Mouse (Mus musculus) hindbrain, embryonic 15.5 days (tissue): ENCODE results near the gene Nfatc2. TPM values are rescaled to one million over a fixed set of nuclear protein-coding genes. Genes with fewer than 3 reads are reported as not detected.

ENCODE experiments used
- ATAC-seq: fragments of 200-750 bp; cut with Nextera tagmentation; 2 replicates; pipeline ENCODE4 v1.8.0; 2017; ENCODE audit warnings: low read depth, moderate number of reproducible peaks, moderate TSS enrichment; ENCODE audit not compliant: low FRiP score
- H3K27ac ChIP-seq: fragments of 300-500 bp; sonication (generic); replicated peaks from 2 replicates; pipeline ENCODE4 v1.5.1; 2015; ENCODE audit warnings: mild to moderate bottlenecking, inconsistent platforms
- H3K27me3 ChIP-seq: fragments of 300-500 bp; sonication (generic); 2 replicates; pipeline ENCODE4 v1.6.1; 2015; ENCODE audit warnings: control low read depth, inconsistent platforms
- H3K36me3 ChIP-seq: fragments of 300-500 bp; sonication (generic); 2 replicates; pipeline ENCODE4 v1.6.1; 2015; ENCODE audit warnings: control low read depth, inconsistent platforms
- H3K4me1 ChIP-seq: fragments of 300-500 bp; sonication (generic); replicated peaks from 2 replicates; pipeline ENCODE4 v1.6.1; 2015; ENCODE audit warnings: control low read depth, inconsistent platforms
- H3K4me2 ChIP-seq: fragments of 300-500 bp; sonication (generic); 2 replicates; pipeline ENCODE4 v1.6.1; 2015; ENCODE audit warnings: moderate library complexity, mild to moderate bottlenecking, inconsistent platforms
- H3K4me3 ChIP-seq: fragments of 300-500 bp; sonication (generic); 2 replicates; pipeline ENCODE4 v1.5.1; 2015; ENCODE audit warnings: mild to moderate bottlenecking, inconsistent platforms
- H3K9ac ChIP-seq: fragments of 300-500 bp; sonication (generic); 2 replicates; pipeline ENCODE4 v1.6.1; 2015; ENCODE audit warnings: inconsistent platforms
- H3K9me3 ChIP-seq: fragments of 300-500 bp; sonication (generic); 2 replicates; pipeline ENCODE4 v1.6.1; 2016; ENCODE audit warnings: control low read depth, inconsistent platforms
- WGBS: fragments of 180-500 bp; shearing (Covaris S2); methylation state at CpG from one replicate; pipeline ENCODE4 v1.1.7; 2015; 5-methylcytosine and 5-hydroxymethylcytosine counted together
- polyA plus RNA-seq: library from polyadenylated mRNA; unstranded; fragments of >200 nt; fragmentation: Nextera tagmentation; extraction: Ambion mirVana; gene quantifications from 2 replicates; pipeline ENCODE4 v1.2.1, GENCODE M21; 2015

Gene Nfatc2
- polyA plus RNA-seq, 1 experiment from 2014 or later = 3.8 TPM

DNA sequence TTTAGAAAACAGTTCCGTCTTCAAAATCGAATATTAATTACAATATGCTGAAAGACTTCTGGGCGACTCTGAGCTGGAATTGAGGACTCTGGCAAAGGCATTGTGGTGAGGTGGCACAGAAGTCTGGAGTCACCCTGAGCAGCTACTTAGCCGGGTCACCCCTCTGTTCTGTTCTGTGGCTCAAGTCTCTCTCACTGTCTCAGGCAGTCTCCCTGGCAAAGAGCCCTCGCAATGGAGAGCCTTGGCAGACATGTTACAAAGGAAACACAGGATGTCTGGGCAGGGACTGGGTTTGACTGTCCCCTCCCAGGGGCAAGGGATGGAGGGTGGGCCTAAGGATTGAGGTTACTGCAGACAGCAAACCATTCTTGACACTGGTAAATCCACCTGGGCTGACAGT, 135.8 kb downstream of the Nfatc2 start:
- no peak overlapping the region for H3K27ac ChIP-seq
- no peak overlapping the region for H3K4me3 ChIP-seq
- H3K4me2 ChIP-seq = no peak overlapping the region
- H3K9me3 ChIP-seq = no peaks in the 10 kb centered on the region
- H3K9ac ChIP-seq = no peak overlapping the region
- 73% methylated on average over 5 of the region's 5 CpGs for WGBS
- 0 out of 2 replicates have a peak, but pooled peaks cover 3% of the 10 kb centered on the region for H3K4me1 ChIP-seq
- no peak for ATAC-seq
- no peaks in the 10 kb centered on the region for H3K27me3 ChIP-seq
- H3K36me3 ChIP-seq = no peaks in the 10 kb centered on the region

GRCm38 (mm10) chr2:168461865-168462264, 139.6 kb downstream of the Nfatc2 start:
- Histone ChIP-seq H3K4me3 (no peak overlapping the region), H3K4me2 (no peak overlapping the region), H3K36me3 (no peaks in the 10 kb centered on the region), H3K27me3 (no peaks in the 10 kb centered on the region), H3K9me3 (no peaks in the 10 kb centered on the region), H3K9ac (no peak overlapping the region), H3K27ac (no peak overlapping the region), H3K4me1 (0 out of 2 replicates have a peak, but pooled peaks cover 3% of the 10 kb centered on the region)
- no peak for ATAC-seq
- WGBS = 80% methylated on average over 9 of the region's 9 CpGs

GRCm38 (mm10) chr2:168459627-168460026, 141.8 kb downstream of the Nfatc2 start:
- WGBS = 68% methylated on average over 5 of the region's 5 CpGs
- no peaks in the 10 kb centered on the region for H3K27me3 ChIP-seq
- H3K4me2 ChIP-seq = no peak overlapping the region
- 0 out of 2 replicates have a peak, but pooled peaks cover 3% of the 10 kb centered on the region for H3K4me1 ChIP-seq
- H3K36me3 ChIP-seq = no peaks in the 10 kb centered on the region
- no peaks in the 10 kb centered on the region for H3K9me3 ChIP-seq
- H3K27ac ChIP-seq = no peak overlapping the region
- no peak overlapping the region for H3K4me3 ChIP-seq
- no peak for ATAC-seq
- H3K9ac ChIP-seq = no peak overlapping the region

- Histone ChIP-seq H3K4me2 (no peak overlapping the region), H3K4me3 (no peak overlapping the region), H3K4me1 (0 out of 2 replicates have a peak, but pooled peaks cover 3% of the 10 kb centered on the region), H3K36me3 (no peaks in the 10 kb centered on the region), H3K9me3 (no peaks in the 10 kb centered on the region), H3K9ac (no peak overlapping the region), H3K27ac (no peak overlapping the region), H3K27me3 (no peaks in the 10 kb centered on the region)
- WGBS = 83% methylated on average over 9 of the region's 9 CpGs
- ATAC-seq = no peak
These were observed 142.9 kb downstream of the Nfatc2 start for GRCm38 (mm10) chr2:168458583-168458982.

- Histone ChIP-seq H3K27me3 (no peaks in the 10 kb centered on the region), H3K27ac (no peak overlapping the region), H3K4me1 (0 out of 2 replicates have a peak, but pooled peaks cover 3% of the 10 kb centered on the region), H3K9me3 (no peaks in the 10 kb centered on the region), H3K9ac (no peak overlapping the region), H3K36me3 (no peaks in the 10 kb centered on the region), H3K4me2 (no peak overlapping the region), H3K4me3 (no peak overlapping the region)
- WGBS = 63% methylated on average over 30 of the region's 30 CpGs
- no peak for ATAC-seq
These were observed 149.4 kb downstream of the Nfatc2 start for GRCm38 (mm10) chr2:168451714-168452708.

DNA sequence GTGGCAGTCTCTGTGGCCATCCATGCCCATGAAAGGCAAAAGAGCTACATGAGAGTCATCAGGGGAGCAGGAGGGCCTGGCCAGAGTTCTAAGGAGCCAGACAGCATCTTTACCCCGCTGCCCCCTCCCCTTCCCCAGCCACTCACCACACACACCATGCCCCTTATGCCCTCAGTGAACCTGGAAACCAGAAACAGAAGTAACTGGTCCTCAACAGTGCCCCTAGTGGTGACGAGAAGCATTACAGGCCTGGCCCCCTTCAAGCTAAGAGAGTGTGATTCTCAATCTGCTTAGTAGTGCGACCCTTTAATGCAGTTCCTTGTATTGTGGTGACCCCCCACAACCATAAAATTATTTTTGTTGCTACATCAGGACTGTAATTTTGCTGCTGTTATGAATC, 150.5 kb downstream of the Nfatc2 start:
- no peak overlapping the region for H3K9ac ChIP-seq
- WGBS = 14% methylated on average over 3 of the region's 3 CpGs
- 0 out of 2 replicates have a peak, but pooled peaks cover 3% of the 10 kb centered on the region for H3K4me1 ChIP-seq

GRCm38 (mm10) chr2:168448054-168448453, 153.4 kb downstream of the Nfatc2 start:
- H3K4me2 ChIP-seq = no peak overlapping the region
- no peaks in the 10 kb centered on the region for H3K36me3 ChIP-seq
- H3K9ac ChIP-seq = no peak overlapping the region
- no peak overlapping the region for H3K4me3 ChIP-seq
- ATAC-seq = no peak
- 0 out of 2 replicates have a peak, but pooled peaks cover 3% of the 10 kb centered on the region for H3K4me1 ChIP-seq
- H3K27me3 ChIP-seq = 0 out of 2 replicates have a peak, but pooled peaks cover 3% of the 10 kb centered on the region
- H3K27ac ChIP-seq = no peak overlapping the region
- 55% methylated on average over 5 of the region's 5 CpGs for WGBS
- H3K9me3 ChIP-seq = no peaks in the 10 kb centered on the region

More for the DNA sequence above, 150.5 kb downstream of the Nfatc2 start:
- H3K4me2 ChIP-seq = no peak overlapping the region
- H3K27me3 ChIP-seq = no peaks in the 10 kb centered on the region
- H3K4me3 ChIP-seq = no peak overlapping the region
- no peaks in the 10 kb centered on the region for H3K9me3 ChIP-seq
- no peak overlapping the region for H3K27ac ChIP-seq
- H3K36me3 ChIP-seq = no peaks in the 10 kb centered on the region
- no peak for ATAC-seq

GRCm38 (mm10) chr2:168447601-168448000, 153.9 kb downstream of the Nfatc2 start:
- Histone ChIP-seq H3K9ac (no peak overlapping the region), H3K27ac (no peak overlapping the region), H3K4me1 (0 out of 2 replicates have a peak, but pooled peaks cover 3% of the 10 kb centered on the region), H3K4me3 (no peak overlapping the region), H3K4me2 (no peak overlapping the region), H3K9me3 (no peaks in the 10 kb centered on the region), H3K27me3 (0 out of 2 replicates have a peak, but pooled peaks cover 3% of the 10 kb centered on the region), H3K36me3 (no peaks in the 10 kb centered on the region)
- no peak for ATAC-seq
- WGBS = 33% methylated on average over 4 of the region's 4 CpGs

DNA sequence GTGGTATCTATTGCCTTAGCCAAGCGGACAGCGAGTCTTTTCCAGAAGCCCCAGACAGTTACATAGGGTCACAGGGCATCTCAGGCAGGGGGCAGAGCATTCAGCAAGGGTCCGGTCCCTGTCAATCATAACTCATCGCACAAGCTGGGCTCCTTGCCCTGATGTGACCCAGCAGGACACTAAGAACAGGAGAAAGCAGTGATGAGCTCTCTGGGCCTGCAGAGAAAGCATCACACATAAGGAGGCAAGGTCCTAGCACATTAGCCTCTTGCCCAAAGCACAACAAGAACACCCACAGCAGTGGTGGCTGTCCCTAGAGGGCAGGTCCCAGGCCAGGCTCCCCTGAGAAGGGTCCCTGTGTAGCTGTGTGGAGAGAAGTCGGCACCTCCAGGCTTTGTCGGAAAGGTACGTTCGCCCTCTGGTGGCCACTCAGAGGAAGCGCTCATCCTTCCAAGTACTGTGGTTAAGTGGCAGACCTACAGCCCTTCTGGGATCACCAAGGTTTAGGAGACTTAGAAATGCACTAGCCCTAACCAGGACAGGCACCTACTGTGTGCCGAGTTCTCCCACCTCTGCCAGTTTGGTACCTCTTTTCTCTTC, 156.1 kb downstream of the Nfatc2 start:
- Histone ChIP-seq H3K4me3 (no peak overlapping the region), H3K9ac (no peak overlapping the region), H3K36me3 (no peaks in the 10 kb centered on the region), H3K9me3 (no peaks in the 10 kb centered on the region), H3K4me2 (no peak overlapping the region), H3K4me1 (0 out of 2 replicates have a peak, but pooled peaks cover 3% of the 10 kb centered on the region), H3K27ac (no peak overlapping the region), H3K27me3 (0 out of 2 replicates have a peak, but pooled peaks cover 3% of the 10 kb centered on the region)
- ATAC-seq = peak; percentile 82
- WGBS = 29% methylated on average over 10 of the region's 10 CpGs

- no peaks in the 10 kb centered on the region for H3K9me3 ChIP-seq
- H3K4me2 ChIP-seq = no peak overlapping the region
- H3K36me3 ChIP-seq = no peaks in the 10 kb centered on the region
- no peak overlapping the region for H3K9ac ChIP-seq
- 24% methylated on average over 8 of the region's 8 CpGs for WGBS
- H3K4me1 ChIP-seq = 0 out of 2 replicates have a peak, but pooled peaks cover 6% of the 10 kb centered on the region
- H3K4me3 ChIP-seq = no peak overlapping the region
- ATAC-seq = no peak
- H3K27me3 ChIP-seq = 0 out of 2 replicates have a peak, but pooled peaks cover 3% of the 10 kb centered on the region
- H3K27ac ChIP-seq = no peak overlapping the region
These were observed 157.3 kb downstream of the Nfatc2 start for GRCm38 (mm10) chr2:168444126-168444525.

DNA sequence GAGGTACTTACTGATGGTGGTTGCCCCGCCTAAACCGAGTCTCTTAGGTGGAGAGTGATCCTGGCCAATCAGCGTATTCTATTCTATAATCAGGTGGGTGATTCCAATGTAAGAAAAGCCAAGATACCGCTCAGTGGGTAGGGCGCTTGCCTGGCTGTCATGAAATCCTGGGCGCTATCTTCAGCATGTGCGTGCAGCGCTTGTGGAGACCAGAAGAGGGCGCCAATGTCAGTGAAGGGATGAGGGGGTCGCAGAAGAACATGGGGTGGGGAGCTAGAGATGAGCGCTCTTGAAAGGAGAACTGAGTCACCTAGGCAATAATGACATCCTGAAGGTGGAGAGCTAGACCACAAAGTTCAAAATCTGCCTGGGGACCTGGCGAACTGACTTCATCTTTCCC, 160.0 kb downstream of the Nfatc2 start:
- Histone ChIP-seq H3K4me3 (no peak overlapping the region), H3K4me1 (0 out of 2 replicates have a peak, but pooled peaks cover 6% of the 10 kb centered on the region), H3K9ac (no peak overlapping the region), H3K4me2 (no peak overlapping the region), H3K27me3 (0 out of 2 replicates have a peak, but pooled peaks cover 3% of the 10 kb centered on the region), H3K36me3 (no peaks in the 10 kb centered on the region), H3K27ac (no peak overlapping the region), H3K9me3 (no peaks in the 10 kb centered on the region)
- 90% methylated on average over 12 of the region's 12 CpGs for WGBS
- no peak for ATAC-seq

GRCm38 (mm10) chr2:168440918-168441328, 160.5 kb downstream of the Nfatc2 start:
- Histone ChIP-seq H3K4me2 (no peak overlapping the region), H3K9me3 (no peaks in the 10 kb centered on the region), H3K4me3 (no peak overlapping the region), H3K4me1 (0 out of 2 replicates have a peak, but pooled peaks cover 6% of the 10 kb centered on the region), H3K27me3 (0 out of 2 replicates have a peak, but pooled peaks cover 3% of the 10 kb centered on the region), H3K9ac (no peak overlapping the region), H3K27ac (0 out of 2 replicates have a peak overlapping the region, but pooled peaks have one; percentile 37), H3K36me3 (no peaks in the 10 kb centered on the region)
- ATAC-seq = no peak
- WGBS = 74% methylated on average over 17 of the region's 17 CpGs
